Mouse (Mus musculus) MEL (cell line): ENCODE measurements at regions not wholly inside any gene's neighbourhood (a gene's known extent, or its start where the extent isn't known, plus 50 kb on each side); places are given as distances from the start of the nearest gene placed in this dataset.

Experiments
- DNase-seq: peaks from one replicate; pipeline ENCODE4 v3.0.0; 2011; ENCODE audit warnings: low read depth, low spot score
- H3K27ac ChIP-seq: 2 replicates; pipeline ENCODE4 v1.5.1; 2012; ENCODE audit warnings: low read depth, mild to moderate bottlenecking, control low read depth, low read length, moderate library complexity; ENCODE audit not compliant: control insufficient read depth
- H3K27me3 ChIP-seq, 2 experiments: fragments of 150-350 bp in 1 of 2; sonication (generic) in 1 of 2; 2 replicates each; pipeline ENCODE4 v1.6.1; 2012; ENCODE audit warnings: low read length in 2 of 2, mild to moderate bottlenecking in 2 of 2, improper control_type of control experiment in 1 of 2, moderate library complexity in 1 of 2; ENCODE audit not compliant: insufficient read depth in 2 of 2, control insufficient read depth in 1 of 2
- H3K36me3 ChIP-seq, 2 experiments: 2 replicates each; pipeline ENCODE4 v1.6.1; 2012 to 2014; ENCODE audit warnings: low read length in 2 of 2, improper control_type of control experiment in 1 of 2, inconsistent platforms in 1 of 2, mild to moderate bottlenecking in 1 of 2; ENCODE audit not compliant: insufficient read depth in 2 of 2, control insufficient read depth in 1 of 2
- H3K4me1 ChIP-seq, 2 experiments: fragments of 150-350 bp in 1 of 2; sonication (generic) in 1 of 2; 2 replicates each; pipeline ENCODE4 v1.6.1; 2012; ENCODE audit warnings: low read length in 2 of 2, improper control_type of control experiment in 1 of 2, mild to moderate bottlenecking in 1 of 2; ENCODE audit not compliant: insufficient read depth in 2 of 2, control insufficient read depth in 1 of 2
- H3K4me3 ChIP-seq, 2 experiments: fragments of 150-350 bp in 1 of 2; sonication (generic) in 1 of 2; 2 replicates each; pipeline ENCODE4 v1.5.1; 2012; ENCODE audit warnings: low read depth in 2 of 2, low read length in 2 of 2, mild to moderate bottlenecking in 2 of 2, moderate library complexity in 2 of 2, control low read depth in 1 of 2, improper control_type of control experiment in 1 of 2; ENCODE audit not compliant: control insufficient read depth in 1 of 2, insufficient read depth in 1 of 2
- H3K79me2 ChIP-seq: 2 replicates; pipeline ENCODE4 v1.6.1; 2012; ENCODE audit warnings: mild to moderate bottlenecking, low read length, moderate library complexity; ENCODE audit not compliant: control insufficient read depth, poor library complexity, insufficient read depth
- H3K9ac ChIP-seq: 2 replicates; pipeline ENCODE4 v1.6.1; 2012; ENCODE audit warnings: low read depth, mild to moderate bottlenecking, control low read depth, low read length, moderate library complexity; ENCODE audit not compliant: control insufficient read depth, poor library complexity, severe bottlenecking
- H3K9me3 ChIP-seq: fragments of 150-350 bp; sonication (generic); replicated peaks from 2 replicates; pipeline ENCODE4 v1.6.1; 2012; ENCODE audit warnings: mild to moderate bottlenecking, low read length, improper control_type of control experiment, moderate library complexity; ENCODE audit not compliant: insufficient read depth
- CHD1 ChIP-seq: IDR thresholded peaks from 2 replicates; pipeline ENCODE4 v1.6.1; 2012; ENCODE audit warnings: low read depth, mild to moderate bottlenecking, inconsistent platforms, low read length, improper control_type of control experiment
- ELF1 ChIP-seq: IDR thresholded peaks from 2 replicates; pipeline ENCODE4 v1.6.1; 2014; ENCODE audit warnings: low read depth, mild to moderate bottlenecking, inconsistent platforms, low read length, improper control_type of control experiment, moderate library complexity
- EP300 ChIP-seq, 2 experiments: IDR thresholded peaks; 2 replicates each; pipeline ENCODE4 v1.6.1; 2011; ENCODE audit warnings: improper control_type of control experiment in 2 of 2, low read length in 2 of 2, low read depth in 1 of 2, mild to moderate bottlenecking in 1 of 2
- ETS1 ChIP-seq: IDR thresholded peaks from 2 replicates; pipeline ENCODE4 v1.6.1; 2012; ENCODE audit warnings: low read depth, mild to moderate bottlenecking, inconsistent platforms, low read length, improper control_type of control experiment, moderate library complexity
- GATA1 ChIP-seq: IDR thresholded peaks from 2 replicates; pipeline ENCODE4 v1.6.1; 2011; ENCODE audit warnings: low read depth, low read length, improper control_type of control experiment
- MEF2A ChIP-seq: IDR thresholded peaks from 2 replicates; pipeline ENCODE4 v1.6.1; 2014; ENCODE audit warnings: low read depth, mild to moderate bottlenecking, inconsistent platforms, low read length, improper control_type of control experiment; ENCODE audit not compliant: poor library complexity, insufficient replicate concordance, severe bottlenecking; ENCODE audit errors: extremely low read depth
- MYB ChIP-seq: IDR thresholded peaks from 2 replicates; pipeline ENCODE4 v1.6.1; 2011; ENCODE audit warnings: mild to moderate bottlenecking, low read depth, low read length, improper control_type of control experiment
- MYC ChIP-seq: IDR thresholded peaks from 2 replicates; pipeline ENCODE4 v1.6.1; 2011; ENCODE audit warnings: low read depth, mild to moderate bottlenecking, low read length, improper control_type of control experiment, moderate library complexity
- NRF1 ChIP-seq: IDR thresholded peaks from 2 replicates; pipeline ENCODE4 v1.6.1; 2014; ENCODE audit warnings: low read depth, mild to moderate bottlenecking, inconsistent platforms, low read length, improper control_type of control experiment, moderate library complexity; ENCODE audit not compliant: poor library complexity, insufficient read depth, severe bottlenecking
- RAD21 ChIP-seq: IDR thresholded peaks from 2 replicates; pipeline ENCODE4 v1.6.1; 2011; ENCODE audit warnings: mild to moderate bottlenecking, low read depth, low read length, improper control_type of control experiment
- RCOR1 ChIP-seq: IDR thresholded peaks from 2 replicates; pipeline ENCODE4 v1.6.1; 2012; ENCODE audit warnings: low read depth, mild to moderate bottlenecking, inconsistent platforms, low read length, improper control_type of control experiment
- SIN3A ChIP-seq: IDR thresholded peaks from 2 replicates; pipeline ENCODE4 v1.6.1; 2012; ENCODE audit warnings: low read length, improper control_type of control experiment, inconsistent platforms
- SMC3 ChIP-seq: IDR thresholded peaks from 2 replicates; pipeline ENCODE4 v1.6.1; 2011; ENCODE audit warnings: low read depth, low read length, improper control_type of control experiment
- TCF12 ChIP-seq: IDR thresholded peaks from 2 replicates; pipeline ENCODE4 v1.6.1; 2014; ENCODE audit warnings: low read depth, mild to moderate bottlenecking, inconsistent platforms, low read length, improper control_type of control experiment, moderate library complexity
- USF1 ChIP-seq: IDR thresholded peaks from 2 replicates; pipeline ENCODE4 v1.6.1; 2014; ENCODE audit warnings: low read depth, mild to moderate bottlenecking, inconsistent platforms, low read length, improper control_type of control experiment, moderate library complexity
- USF2 ChIP-seq, 2 experiments: IDR thresholded peaks; 2 replicates each; pipeline ENCODE4 v1.6.1; 2011 to 2012; ENCODE audit warnings: improper control_type of control experiment in 2 of 2, low read length in 2 of 2, borderline replicate concordance in 1 of 2, inconsistent platforms in 1 of 2, low read depth in 1 of 2, mild to moderate bottlenecking in 1 of 2; ENCODE audit not compliant: insufficient read depth in 1 of 2

GRCm38 (mm10) chr13:79057424-79057823 is 857.9 kb upstream of the Nr2f1 start:
- Histone ChIP-seq H3K36me3 (no peaks in the 10 kb centered on the region; a peak in 1 of 4 replicates), H3K79me2 (no peaks in the 10 kb centered on the region), H3K9me3 (no peaks in the 10 kb centered on the region), H3K4me3 (no peak overlapping the region), H3K9ac (no peak overlapping the region), H3K4me1 (no peaks in the 10 kb centered on the region)
- DNase-seq = no peak
- no peak for TF ChIP-seq ETS1
- TF ChIP-seq, all 39 proteins: peak for 0
- Histone ChIP-seq H3K27me3 (no peaks in the 10 kb centered on the region), H3K27ac (no peak overlapping the region)

DNA sequence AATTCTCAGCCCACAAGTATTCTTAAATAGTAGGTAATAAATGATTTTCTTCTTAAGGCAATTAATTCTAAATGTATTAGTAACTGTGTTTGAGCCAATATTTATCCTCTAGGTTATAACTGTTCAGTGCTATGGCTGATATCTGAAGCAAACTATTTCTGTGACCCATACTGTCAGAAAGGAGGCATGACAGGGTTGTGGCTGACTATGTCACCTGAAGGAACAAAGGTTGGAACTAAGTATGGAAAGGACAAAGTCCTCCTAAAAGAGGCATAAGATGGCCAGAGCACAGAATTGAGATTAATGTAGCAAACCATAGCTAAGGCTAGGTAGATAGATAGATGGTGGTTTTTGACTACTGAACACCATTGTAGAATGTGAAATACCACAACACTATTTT is 854.9 kb upstream of the Nr2f1 start:
- Histone ChIP-seq H3K9ac (no peak overlapping the region), H3K9me3 (no peaks in the 10 kb centered on the region), H3K27me3 (no peaks in the 10 kb centered on the region), H3K4me3 (no peak overlapping the region), H3K79me2 (no peaks in the 10 kb centered on the region), H3K36me3 (no peaks in the 10 kb centered on the region; a peak in 1 of 4 replicates), H3K4me1 (no peaks in the 10 kb centered on the region), H3K27ac (no peak overlapping the region)
- DNase-seq = no peak
- TF ChIP-seq SIN3A (no peak), MYB (no peak), USF1 (no peak), MEF2A (no peak), RAD21 (no peak), USF2 (IDR thresholded peaks at IDR 0.05; ENCODE audit: borderline replicate concordance in 1 of 2, insufficient read depth in 1 of 2, low read depth in 1 of 2, low read length in 2 of 2) (no peak), NRF1 (no peak)

GRCm38 (mm10) chr13:79053428-79053827 is 853.9 kb upstream of the Nr2f1 start:
- peak; percentile 8 for DNase-seq
- TF ChIP-seq TCF12 = peak; percentile 35; the same call in 1 of the 2 replicates
- peak; percentile 46; the same call in 1 of the 2 replicates for TF ChIP-seq RCOR1
- TF ChIP-seq ELF1 = no peak
- no peak for TF ChIP-seq SMC3
- peak; percentile 39; the same call in 1 of the 2 replicates for TF ChIP-seq ETS1
- TF ChIP-seq GATA1 = peak; percentile 10; the same call in 1 of the 2 replicates
- TF ChIP-seq CHD1 = no peak
- peak in 1 of 2 experiments; percentile 37; a peak in 1 of 4 replicates for TF ChIP-seq EP300 (IDR thresholded peaks at IDR 0.05; ENCODE audit: low read depth in 1 of 2, low read length in 2 of 2)
- TF ChIP-seq MYC = no peak
- TF ChIP-seq SIN3A = no peak
- peak; percentile 93; the same call in 1 of the 2 replicates for TF ChIP-seq MEF2A

More at GRCm38 (mm10) chr13:79053428-79053827, 853.9 kb upstream of the Nr2f1 start:
- no peak overlapping the region for H3K9ac ChIP-seq
- H3K27me3 ChIP-seq = no peaks in the 10 kb centered on the region
- H3K4me1 ChIP-seq = no peaks in the 10 kb centered on the region
- H3K27ac ChIP-seq = no peak overlapping the region
- no peaks in the 10 kb centered on the region for H3K79me2 ChIP-seq
- H3K36me3 ChIP-seq = no peaks in the 10 kb centered on the region; a peak in 1 of 4 replicates
- no peaks in the 10 kb centered on the region for H3K9me3 ChIP-seq
- no peak overlapping the region for H3K4me3 ChIP-seq
